Mouse (Mus musculus): ENCODE measurements around the gene Rhoh.

GRCm38 (mm10) chr5:65833092-65833491 is 27.9 kb upstream of the Rhoh start:
- TF ChIP-seq EP300 (IDR thresholded peaks at IDR 0.05; ENCODE audit: insufficient read depth, low read depth, low read length) (no peak), CTCF (IDR thresholded peaks at IDR 0.05) (no peak)
